Mouse (Mus musculus): Measurements from ENCODE around the gene Chst15.

GRCm38 (mm10) chr7:132267721-132268498, 49.1 kb downstream of the Chst15 start:
- TF ChIP-seq POLR2A (IDR thresholded peaks at IDR 0.05; ENCODE audit: low read depth, low read length) (no peak), CTCF (IDR thresholded peaks at IDR 0.05; ENCODE audit: extremely low read depth, insufficient read length, insufficient replicate concordance, low read depth, low read length) (no peak)

Data from small intestine, adult 2 months (tissue).